Mouse (Mus musculus): ENCODE measurements around the gene Rxra. TPM values are rescaled to one million over a fixed set of nuclear protein-coding genes. Genes with fewer than 3 reads are reported as not detected.

Gene Rxra
- total RNA-seq, 2 experiments from 2014 or later: 15.4 to 17.0 TPM

GRCm38 (mm10) chr2:27693684-27694083 lies 17.4 kb downstream of the Rxra start:
- ATAC-seq (ENCODE audit: poor library complexity, severe bottlenecking): peak; percentile 73

GRCm38 (mm10) chr2:27699574-27699973 lies 23.3 kb downstream of the Rxra start:
- ATAC-seq (ENCODE audit: poor library complexity, severe bottlenecking): 0 out of 2 replicates have a peak, but pooled peaks have one; percentile 26

GRCm38 (mm10) chr2:27702283-27702682 lies 26.0 kb downstream of the Rxra start:
- ATAC-seq (ENCODE audit: poor library complexity, severe bottlenecking): no peak

- ATAC-seq (ENCODE audit: poor library complexity, severe bottlenecking): peak; percentile 73
Measured at GRCm38 (mm10) chr2:27702904-27703666, 26.8 kb downstream of the Rxra start.

- ATAC-seq (ENCODE audit: poor library complexity, severe bottlenecking): peak; percentile 49
Measured at GRCm38 (mm10) chr2:27703852-27704640, 27.8 kb downstream of the Rxra start.

- ATAC-seq (ENCODE audit: poor library complexity, severe bottlenecking): no peak
Measured at GRCm38 (mm10) chr2:27704641-27705040, 28.4 kb downstream of the Rxra start.

- ATAC-seq (ENCODE audit: poor library complexity, severe bottlenecking): no peak
Measured at GRCm38 (mm10) chr2:27710871-27711382, 34.7 kb downstream of the Rxra start.

GRCm38 (mm10) chr2:27712626-27713025 lies 36.4 kb downstream of the Rxra start:
- ATAC-seq (ENCODE audit: poor library complexity, severe bottlenecking): no peak

- no peak for ATAC-seq (ENCODE audit: poor library complexity, severe bottlenecking)
Measured at GRCm38 (mm10) chr2:27713378-27713777, 37.1 kb downstream of the Rxra start.

GRCm38 (mm10) chr2:27714131-27714530 lies 37.9 kb downstream of the Rxra start:
- ATAC-seq (ENCODE audit: poor library complexity, severe bottlenecking): peak; percentile 88

- ATAC-seq (ENCODE audit: poor library complexity, severe bottlenecking): peak; percentile 31
Measured at GRCm38 (mm10) chr2:27715221-27715620, 39.0 kb downstream of the Rxra start.

GRCm38 (mm10) chr2:27716339-27716738 lies 40.1 kb downstream of the Rxra start:
- no peak for ATAC-seq (ENCODE audit: poor library complexity, severe bottlenecking)

GRCm38 (mm10) chr2:27718191-27718590 lies 42.0 kb downstream of the Rxra start:
- no peak for ATAC-seq (ENCODE audit: poor library complexity, severe bottlenecking)

GRCm38 (mm10) chr2:27719601-27720000 lies 43.4 kb downstream of the Rxra start:
- no peak for ATAC-seq (ENCODE audit: poor library complexity, severe bottlenecking)

GRCm38 (mm10) chr2:27721611-27722010 lies 45.4 kb downstream of the Rxra start:
- no peak for ATAC-seq (ENCODE audit: poor library complexity, severe bottlenecking)

- peak; percentile 31; the same call in 1 of the 2 replicates for ATAC-seq (ENCODE audit: poor library complexity, severe bottlenecking)
Measured at GRCm38 (mm10) chr2:27724729-27725316, 48.6 kb downstream of the Rxra start.

GRCm38 (mm10) chr2:27727994-27728854 lies 52.0 kb downstream of the Rxra start:
- no peak for ATAC-seq (ENCODE audit: poor library complexity, severe bottlenecking)

- no peak for ATAC-seq (ENCODE audit: poor library complexity, severe bottlenecking)
Measured at GRCm38 (mm10) chr2:27729009-27729408, 52.8 kb downstream of the Rxra start.

GRCm38 (mm10) chr2:27730002-27730905 lies 54.0 kb downstream of the Rxra start:
- peak; percentile 72 for ATAC-seq (ENCODE audit: poor library complexity, severe bottlenecking)
